Mouse (Mus musculus) left cerebral cortex, adult 9 months (tissue): ENCODE measurements at regions not wholly inside any gene's neighbourhood (a gene's known extent, or its start where the extent isn't known, plus 50 kb on each side); places are given as distances from the start of the nearest gene placed in this dataset.

ENCODE experiments used
- DNase-seq, 2 experiments: peaks; one replicate each; pipeline ENCODE4 v3.0.0; 2022; ENCODE audit warnings: low spot score in 2 of 2

GRCm38 (mm10) chr7:123907946-123908840 is 74.5 kb upstream of the Hs3st4 start:
- DNase-seq = peak in 1 of 2 experiments; percentile 6

DNA sequence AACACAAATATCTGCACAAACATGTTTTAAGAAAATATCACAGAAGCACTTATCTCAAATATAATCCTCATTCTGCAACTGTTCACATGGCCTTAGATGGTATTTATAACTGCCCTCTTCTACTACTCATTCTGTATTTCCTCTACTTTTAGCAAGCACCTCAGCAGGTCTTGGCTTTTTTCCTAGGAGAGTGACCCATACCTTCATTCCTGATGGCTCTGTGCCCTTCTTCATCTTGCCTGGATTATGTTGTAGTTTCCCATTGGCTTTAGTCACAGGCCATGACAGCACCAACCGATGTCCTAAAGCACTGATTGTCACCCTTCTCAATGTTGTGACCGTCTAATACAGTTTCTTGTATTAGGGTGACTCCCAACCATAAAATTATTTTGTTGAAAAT is 61.2 kb upstream of the Hs3st4 start:
- DNase-seq = no peak

DNA sequence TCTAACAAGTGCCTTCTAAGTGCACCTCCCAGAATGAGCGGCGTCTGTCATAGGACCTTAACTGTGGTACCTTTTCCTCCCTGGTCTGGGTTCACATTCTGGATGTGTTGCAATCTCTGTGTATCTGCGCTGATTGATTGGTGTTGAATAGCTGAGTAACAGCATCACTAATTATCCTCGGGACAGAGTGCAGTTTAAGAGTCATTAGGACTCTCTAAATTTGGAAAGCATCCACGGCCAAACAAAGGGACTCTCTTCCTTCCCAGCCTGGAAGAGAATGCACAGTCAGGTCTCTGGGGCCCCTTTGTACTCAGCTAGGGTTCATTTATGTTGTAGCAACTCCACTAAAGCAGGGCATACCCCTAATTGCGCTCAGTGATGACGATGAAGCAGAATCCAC is 50.2 kb upstream of the Hs3st4 start:
- DNase-seq = no peak
